Mouse (Mus musculus) heart, adult 8-10 months (tissue): ENCODE measurements around the gene Srcin1. TPM values are rescaled to one million over a fixed set of nuclear protein-coding genes. Genes with fewer than 3 reads are reported as not detected.

Source experiments
- DNase-seq: peaks from one replicate; pipeline ENCODE4 v3.0.0; 2022; ENCODE audit warnings: low spot score
- total RNA-seq, 4 experiments: library from RNA; stranded (reverse); gene quantifications; 2 replicates each; pipeline ENCODE4 v1.2.4; 2022

The Srcin1 gene
- total RNA-seq, 4 experiments from 2014 or later: 0.06 to 0.75 (median 0.18) TPM

GRCm38 (mm10) chr11:97556569-97557408 lies 19.2 kb downstream of the Srcin1 start:
- peak; percentile 38 for DNase-seq

GRCm38 (mm10) chr11:97555144-97555543 lies 20.8 kb downstream of the Srcin1 start:
- no peak for DNase-seq

GRCm38 (mm10) chr11:97552151-97552550 lies 23.8 kb downstream of the Srcin1 start:
- no peak for DNase-seq

GRCm38 (mm10) chr11:97548757-97549156 lies 27.2 kb downstream of the Srcin1 start:
- DNase-seq: no peak

GRCm38 (mm10) chr11:97547957-97548706 lies 27.9 kb downstream of the Srcin1 start:
- no peak for DNase-seq

- DNase-seq: no peak
Observed at GRCm38 (mm10) chr11:97546804-97547411, 29.1 kb downstream of the Srcin1 start.

GRCm38 (mm10) chr11:97545808-97546560 lies 30.0 kb downstream of the Srcin1 start:
- DNase-seq: no peak

- no peak for DNase-seq
Observed at GRCm38 (mm10) chr11:97543883-97544282, 32.1 kb downstream of the Srcin1 start.

GRCm38 (mm10) chr11:97543181-97543733 lies 32.7 kb downstream of the Srcin1 start:
- DNase-seq: peak; percentile 11

GRCm38 (mm10) chr11:97542171-97543150 lies 33.5 kb downstream of the Srcin1 start:
- no peak for DNase-seq

GRCm38 (mm10) chr11:97540604-97541003 lies 35.4 kb downstream of the Srcin1 start:
- DNase-seq: no peak

- no peak for DNase-seq
Observed at GRCm38 (mm10) chr11:97540136-97540535, 35.9 kb downstream of the Srcin1 start.

GRCm38 (mm10) chr11:97539622-97540021 lies 36.4 kb downstream of the Srcin1 start:
- DNase-seq: no peak

- no peak for DNase-seq
Observed at GRCm38 (mm10) chr11:97537580-97538089, 38.4 kb downstream of the Srcin1 start.

- no peak for DNase-seq
Observed at GRCm38 (mm10) chr11:97536835-97537579, 39.0 kb downstream of the Srcin1 start.

- no peak for DNase-seq
Observed at GRCm38 (mm10) chr11:97536083-97536747, 39.8 kb downstream of the Srcin1 start.

GRCm38 (mm10) chr11:97535660-97536059 lies 40.3 kb downstream of the Srcin1 start:
- DNase-seq: no peak

- no peak for DNase-seq
Observed at GRCm38 (mm10) chr11:97535308-97535630, 40.7 kb downstream of the Srcin1 start.
